In the genomic region with DNA sequence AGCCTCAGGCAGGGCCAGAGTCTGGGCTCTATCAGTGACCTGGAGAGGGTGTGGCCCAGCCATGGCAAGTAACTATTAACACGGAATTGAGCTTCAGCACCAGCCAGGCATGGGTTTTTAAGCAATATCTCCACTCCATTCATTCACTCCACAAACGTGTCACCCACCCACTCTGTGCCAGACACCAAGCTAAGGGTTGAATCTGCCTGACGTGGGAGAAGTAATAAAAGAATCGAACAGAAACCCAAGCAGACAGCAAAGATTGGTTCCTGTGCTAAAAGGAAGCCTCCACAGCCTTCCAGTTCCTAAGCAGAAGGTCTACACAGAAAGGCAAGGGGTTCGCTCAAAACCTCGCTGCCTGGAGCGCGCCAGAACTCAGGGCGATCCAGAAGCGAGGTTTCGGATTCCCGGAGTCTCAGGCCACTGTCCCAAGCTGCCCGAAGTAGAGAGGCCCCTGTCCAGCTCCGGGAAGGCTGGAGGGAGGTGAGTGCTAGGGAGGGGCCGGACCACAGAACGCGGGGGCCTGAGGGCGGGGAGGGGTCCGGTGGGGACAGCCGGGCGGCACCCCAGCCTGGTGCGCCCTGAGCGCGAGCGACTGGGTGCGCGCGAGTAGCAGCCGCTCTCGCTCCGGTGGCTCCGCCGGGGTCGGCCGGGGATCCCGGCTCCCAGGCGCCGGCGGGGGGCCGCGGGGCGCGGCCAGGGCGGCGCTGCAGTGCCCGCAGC, we compare ENCODE assay signal across 8 mouse cellular contexts. TPM values are rescaled to one million over a fixed set of nuclear protein-coding genes. Genes with fewer than 3 reads are reported as not detected.
DNase-seq lines count a peak whose midpoint lies in the region; ATAC-seq lines count a peak whose summit lies in the region.

No protein-coding gene starts in this region.

- no peaks in the 10 kb centered on the region for H3K36me3 ChIP-seq in heart, embryonic 12.5 days
- no peaks in the 10 kb centered on the region for H3K36me3 ChIP-seq in hindbrain, embryonic 12.5 days
- no peaks in the 10 kb centered on the region for H3K36me3 ChIP-seq in midbrain, embryonic 14.5 days (ENCODE audit: control insufficient read depth, insufficient read depth, low read length)

- H3K27ac ChIP-seq in heart, embryonic 12.5 days (ENCODE audit: poor library complexity, severe bottlenecking) = peak overlapping the region; percentile 42; the same call in 1 of the 2 replicates
- no peak overlapping the region for H3K27ac ChIP-seq in brown adipose tissue, adult 24 weeks (replicated peaks; ENCODE audit: low read depth, low read length)
- no peak overlapping the region for H3K27ac ChIP-seq in hindbrain, embryonic 12.5 days
- H3K27ac ChIP-seq in midbrain, embryonic 14.5 days (replicated peaks; ENCODE audit: low read depth, low read length) = no peak overlapping the region

- peak overlapping the region; percentile 89 for H3K4me2 ChIP-seq in heart, embryonic 12.5 days
- H3K4me2 ChIP-seq in hindbrain, embryonic 12.5 days (replicated peaks) = peak overlapping the region; percentile 91
- H3K4me2 ChIP-seq in midbrain, embryonic 14.5 days (ENCODE audit: low read length) = peak overlapping the region; percentile 87

- intact Hi-C loops in heart, postnatal 10 days (cut with DNase I) = no loop called here

- DNase-seq in heart, postnatal 10 days = no peak
- no peak for DNase-seq in midbrain, embryonic 14.5 days
- DNase-seq in T-cell, adult 2 months (ENCODE audit: low spot score) = no peak
- no peak for DNase-seq in cerebellum, adult 11-12 months
- DNase-seq in spleen, adult 18-20 months = no peak

- peak overlapping the region; percentile 64 for H3K4me3 ChIP-seq in heart, embryonic 12.5 days
- peak overlapping the region; percentile 27 for H3K4me3 ChIP-seq in brown adipose tissue, adult 24 weeks (ENCODE audit: insufficient read depth, low read depth, low read length)
- peak overlapping the region; percentile 57 for H3K4me3 ChIP-seq in hindbrain, embryonic 12.5 days
- peak overlapping the region; percentile 44 for H3K4me3 ChIP-seq in midbrain, embryonic 14.5 days (replicated peaks; ENCODE audit: low read depth, low read length)

- H3K4me1 ChIP-seq in heart, embryonic 12.5 days (replicated peaks) = peaks cover 31% of the 10 kb centered on the region
- H3K4me1 ChIP-seq in brown adipose tissue, adult 24 weeks (ENCODE audit: control insufficient read depth, insufficient read depth, insufficient read length, low read length) = no peaks in the 10 kb centered on the region
- peaks cover 34% of the 10 kb centered on the region for H3K4me1 ChIP-seq in hindbrain, embryonic 12.5 days
- H3K4me1 ChIP-seq in midbrain, embryonic 14.5 days (ENCODE audit: control insufficient read depth, insufficient read depth, low read length) = peaks cover 19% of the 10 kb centered on the region

- H3K9ac ChIP-seq in heart, embryonic 12.5 days = peak overlapping the region; percentile 68
- H3K9ac ChIP-seq in hindbrain, embryonic 12.5 days = peak overlapping the region; percentile 66
- peak overlapping the region; percentile 58 for H3K9ac ChIP-seq in midbrain, embryonic 14.5 days (replicated peaks; ENCODE audit: low read length)

- H3K27me3 ChIP-seq in heart, embryonic 12.5 days (replicated peaks) = peaks cover 72% of the 10 kb centered on the region
- peaks cover 77% of the 10 kb centered on the region for H3K27me3 ChIP-seq in hindbrain, embryonic 12.5 days
- peaks cover 51% of the 10 kb centered on the region for H3K27me3 ChIP-seq in midbrain, embryonic 14.5 days (ENCODE audit: control insufficient read depth, insufficient read depth, low read length)

- H3K9me3 ChIP-seq in heart, embryonic 12.5 days (replicated peaks) = no peaks in the 10 kb centered on the region
- H3K9me3 ChIP-seq in hindbrain, embryonic 12.5 days (replicated peaks) = no peaks in the 10 kb centered on the region
- no peaks in the 10 kb centered on the region for H3K9me3 ChIP-seq in midbrain, embryonic 14.5 days (ENCODE audit: control insufficient read depth, low read length)

- WGBS in heart, embryonic 12.5 days = 2% methylated on average over 45 of the region's 46 CpGs
- WGBS in hindbrain, embryonic 12.5 days = 1% methylated on average over 45 of the region's 46 CpGs
- 2% methylated on average over 46 of the region's 46 CpGs for WGBS in midbrain, embryonic 14.5 days

- ATAC-seq in heart, embryonic 12.5 days (ENCODE audit: insufficient number of reproducible peaks, low FRiP score) = peak; percentile 38; the same call in 1 of the 2 replicates
- ATAC-seq in hindbrain, embryonic 12.5 days (ENCODE audit: low FRiP score) = peak; percentile 17
- no peak for ATAC-seq in midbrain, embryonic 14.5 days (ENCODE audit: low FRiP score, low TSS enrichment)

RNA-seq across cellular contexts. Expression of a gene that starts 0.7 kb away (rescaled TPM):
- 2.7 and 3.1 TPM in 2 replicates for polyA plus RNA-seq in heart, embryonic 12.5 days (2016; fragmentation: Nextera tagmentation; extraction: Ambion mirVana)
- total RNA-seq in heart, postnatal 10 days (2021) = under 1 TPM; 0.48 to 0.84 TPM
- polyA plus RNA-seq in brown adipose tissue, adult 24 weeks (2012; ENCODE audit: insufficient read depth, insufficient read length, missing spikeins) = not detected in 2 replicates
- polyA plus RNA-seq in hindbrain, embryonic 12.5 days (2016; fragmentation: Nextera tagmentation; extraction: Ambion mirVana) = 3.7 and 5.0 TPM in 2 replicates
- 0.94 and 1.4 TPM in 2 replicates for polyA plus RNA-seq in midbrain, embryonic 14.5 days (2014; fragmentation: Nextera tagmentation; extraction: Ambion mirVana)
